Mouse (Mus musculus) lung, postnatal 0 days (tissue): ENCODE results near the gene Zwilch.

Experiments
- CTCF ChIP-seq: IDR thresholded peaks from 2 replicates; pipeline ENCODE4 v1.5.1; 2016; ENCODE audit warnings: antibody characterized with exemption, mild to moderate bottlenecking
- EP300 ChIP-seq: IDR thresholded peaks from 2 replicates; pipeline ENCODE4 v1.6.1; 2016; ENCODE audit warnings: antibody characterized with exemption, mild to moderate bottlenecking, control low read depth

DNA sequence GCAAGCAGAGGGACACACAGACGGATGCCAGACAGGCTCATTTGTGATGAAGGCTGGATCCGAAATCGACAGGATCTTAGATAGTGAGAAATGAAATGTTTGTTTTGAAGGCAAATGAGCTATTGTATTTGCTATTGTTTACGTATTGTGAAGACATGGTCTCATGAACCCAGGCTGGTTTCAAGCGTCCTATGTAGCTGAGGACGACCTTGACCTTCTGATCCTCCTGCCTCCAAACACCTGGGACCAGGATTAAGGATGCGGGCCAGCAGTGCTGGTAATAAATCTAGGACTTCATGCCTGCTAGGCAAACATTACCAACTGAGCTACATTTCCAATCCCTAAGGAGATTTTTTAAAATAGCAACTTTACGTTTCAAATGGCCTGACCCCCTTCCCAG is 24.6 kb upstream of the Zwilch start:
- TF ChIP-seq EP300 (no peak), CTCF (no peak)
